Mouse (Mus musculus): ENCODE results near the gene Acox1. TPM values are rescaled to one million over a fixed set of nuclear protein-coding genes. Genes with fewer than 3 reads are reported as not detected.

Gene Acox1
- total and polyA plus RNA-seq, 3 experiments: 17.1 to 21.0 (median 20.4) TPM

- no peak overlapping the region for H3K4me2 ChIP-seq (ENCODE audit: insufficient read depth, low read depth, poor library complexity, severe bottlenecking)
- H3K9me3 ChIP-seq (replicated peaks; ENCODE audit: low read length): no peaks in the 10 kb centered on the region
- no peak overlapping the region for H3K9ac ChIP-seq (ENCODE audit: insufficient read depth, low read depth)
- H3K36me3 ChIP-seq (replicated peaks in 1 of 2; ENCODE audit: control insufficient read depth in 1 of 2, insufficient read depth in 1 of 2, low read length in 1 of 2): peaks cover 30 to 54% of the 10 kb centered on the region in 2 experiments
- peaks cover 6% of the 10 kb centered on the region; the same call in 1 of the 2 replicates for H3K79me2 ChIP-seq (replicated peaks; ENCODE audit: control insufficient read depth, extremely low read depth, insufficient read depth, poor library complexity, severe bottlenecking)
- no peak overlapping the region for H3K27ac ChIP-seq (ENCODE audit: insufficient read depth, low read depth)
- no peaks in the 10 kb centered on the region for H3K27me3 ChIP-seq (replicated peaks)
- no peak for DNase-seq (ENCODE audit: extremely low read depth)
- in situ Hi-C loops (cut with MboI; ENCODE audit: low pct_ligation_motif_present, low pct_unique_long_range_greater_than_20kb, low sequenced_read_pairs): no loop called here
- dilution Hi-C loops (cut with MboI; ENCODE audit: extremely low pct_ligation_motif_present, extremely low pct_unique_long_range_greater_than_20kb, low sequenced_read_pairs): no loop called here
- H3K4me3 ChIP-seq (replicated peaks in 1 of 3; ENCODE audit: low read depth in 2 of 3, low read length in 2 of 3, poor library complexity in 1 of 3): no peak overlapping the region
- H3K4me1 ChIP-seq (ENCODE audit: control insufficient read depth in 1 of 2, insufficient read depth in 2 of 2): peaks cover 0 to 29% of the 10 kb centered on the region in 2 experiments; a peak in 3 of 4 replicates
- TF ChIP-seq USF1 (IDR thresholded peaks at IDR 0.05; ENCODE audit: low read depth, low read length): no peak
- no peak for TF ChIP-seq CHD2 (IDR thresholded peaks at IDR 0.05; ENCODE audit: low read length)
- no peak for TF ChIP-seq NELFE (IDR thresholded peaks at IDR 0.05; ENCODE audit: low read depth, low read length)
- no peak for TF ChIP-seq ETS1 (conservative IDR thresholded peaks at IDR 0.05; ENCODE audit: low read depth, low read length)
- TF ChIP-seq PAX5 (IDR thresholded peaks at IDR 0.05; ENCODE audit: low read length): no peak
- TF ChIP-seq RAD21 (IDR thresholded peaks at IDR 0.05; ENCODE audit: low read depth, low read length): no peak
- no peak for TF ChIP-seq EP300 (IDR thresholded peaks at IDR 0.05; ENCODE audit: low read length)
- no peak for TF ChIP-seq CTCF (conservative IDR thresholded peaks at IDR 0.05 in 1 of 2, IDR thresholded peaks at IDR 0.05 in 1 of 2; ENCODE audit: low read depth in 2 of 2, low read length in 2 of 2)
Observed at GRCm38 (mm10) chr11:116170003-116170800, 28.6 kb downstream of the Acox1 start.

GRCm38 (mm10) chr11:116169214-116169613, 29.6 kb downstream of the Acox1 start:
- DNase-seq (ENCODE audit: extremely low read depth): no peak

More at GRCm38 (mm10) chr11:116169214-116169613, 29.6 kb downstream of the Acox1 start:
- H3K27me3 ChIP-seq (replicated peaks): no peaks in the 10 kb centered on the region
- no peaks in the 10 kb centered on the region for H3K9me3 ChIP-seq (replicated peaks; ENCODE audit: low read length)
- dilution Hi-C loops (cut with MboI; ENCODE audit: extremely low pct_ligation_motif_present, extremely low pct_unique_long_range_greater_than_20kb, low sequenced_read_pairs): no loop called here
- H3K9ac ChIP-seq (ENCODE audit: insufficient read depth, low read depth): no peak overlapping the region
- no peak overlapping the region for H3K4me2 ChIP-seq (ENCODE audit: insufficient read depth, low read depth, poor library complexity, severe bottlenecking)
- H3K27ac ChIP-seq (ENCODE audit: insufficient read depth, low read depth): no peak overlapping the region
- H3K36me3 ChIP-seq (replicated peaks in 1 of 2; ENCODE audit: control insufficient read depth in 1 of 2, insufficient read depth in 1 of 2, low read length in 1 of 2): peaks cover 23 to 54% of the 10 kb centered on the region in 2 experiments
- in situ Hi-C loops (cut with MboI; ENCODE audit: low pct_ligation_motif_present, low pct_unique_long_range_greater_than_20kb, low sequenced_read_pairs): no loop called here
- peaks cover 6% of the 10 kb centered on the region; the same call in 1 of the 2 replicates for H3K79me2 ChIP-seq (replicated peaks; ENCODE audit: control insufficient read depth, extremely low read depth, insufficient read depth, poor library complexity, severe bottlenecking)
- TF ChIP-seq MAFK (IDR thresholded peaks at IDR 0.05; ENCODE audit: insufficient replicate concordance, low read length): no peak
- no peak for TF ChIP-seq ZKSCAN1 (IDR thresholded peaks at IDR 0.05; ENCODE audit: borderline replicate concordance, low read depth, low read length)
- TF ChIP-seq CHD1 (IDR thresholded peaks at IDR 0.05; ENCODE audit: low read depth, low read length): no peak
- TF ChIP-seq JUN (IDR thresholded peaks at IDR 0.05; ENCODE audit: insufficient read depth, low read depth, low read length): no peak
- TF ChIP-seq MXI1 (IDR thresholded peaks at IDR 0.05; ENCODE audit: low read depth, low read length): no peak
- no peak for TF ChIP-seq NRF1 (IDR thresholded peaks at IDR 0.05; ENCODE audit: low read depth, low read length)
- no peak for TF ChIP-seq ETS1 (conservative IDR thresholded peaks at IDR 0.05; ENCODE audit: low read depth, low read length)
- TF ChIP-seq HCFC1 (IDR thresholded peaks at IDR 0.05; ENCODE audit: low read depth, low read length): no peak
- TF ChIP-seq CTCF (conservative IDR thresholded peaks at IDR 0.05 in 1 of 2, IDR thresholded peaks at IDR 0.05 in 1 of 2; ENCODE audit: low read depth in 2 of 2, low read length in 2 of 2): no peak
- no peak overlapping the region for H3K4me3 ChIP-seq (replicated peaks in 1 of 3; ENCODE audit: low read depth in 2 of 3, low read length in 2 of 3, poor library complexity in 1 of 3)
- H3K4me1 ChIP-seq (ENCODE audit: control insufficient read depth in 1 of 2, insufficient read depth in 2 of 2): peaks cover 0 to 29% of the 10 kb centered on the region in 2 experiments; a peak in 3 of 4 replicates
